Mouse (Mus musculus) kidney, postnatal 10 days (tissue): ENCODE results near the gene Arvcf.

Experiments
- DNase-seq: peaks from one replicate; pipeline ENCODE4 v3.0.0; 2021; ENCODE audit warnings: mixed read lengths

Arvcf gene

GRCm38 (mm10) chr16:18356961-18357360 is 9.0 kb downstream of the Arvcf start:
- no peak for DNase-seq

- DNase-seq: no peak
Observed at GRCm38 (mm10) chr16:18357977-18358376, 10.0 kb downstream of the Arvcf start.

- DNase-seq: peak; percentile 37
Observed at GRCm38 (mm10) chr16:18360151-18360805, 12.3 kb downstream of the Arvcf start.

GRCm38 (mm10) chr16:18362948-18363347 is 15.0 kb downstream of the Arvcf start:
- DNase-seq: peak; percentile 34

- no peak for DNase-seq
Observed at GRCm38 (mm10) chr16:18366849-18367248, 18.9 kb downstream of the Arvcf start.

GRCm38 (mm10) chr16:18370197-18370596 is 22.2 kb downstream of the Arvcf start:
- no peak for DNase-seq

- DNase-seq: no peak
Observed at GRCm38 (mm10) chr16:18373632-18374031, 25.6 kb downstream of the Arvcf start.

- peak; percentile 15 for DNase-seq
Observed at GRCm38 (mm10) chr16:18376297-18376954, 28.4 kb downstream of the Arvcf start.

GRCm38 (mm10) chr16:18377203-18377602 is 29.2 kb downstream of the Arvcf start:
- peak; percentile 55 for DNase-seq

GRCm38 (mm10) chr16:18378489-18378888 is 30.5 kb downstream of the Arvcf start:
- peak; percentile 8 for DNase-seq

- DNase-seq: peak; percentile 50
Observed at GRCm38 (mm10) chr16:18379338-18380001, 31.5 kb downstream of the Arvcf start.

- DNase-seq: peak; percentile 6
Observed at GRCm38 (mm10) chr16:18380495-18381063, 32.6 kb downstream of the Arvcf start.

- peak; percentile 67 for DNase-seq
Observed at GRCm38 (mm10) chr16:18381621-18382258, 33.8 kb downstream of the Arvcf start.

- peak; percentile 68 for DNase-seq
Observed at GRCm38 (mm10) chr16:18383045-18383726, 35.2 kb downstream of the Arvcf start.

GRCm38 (mm10) chr16:18383756-18384155 is 35.8 kb downstream of the Arvcf start:
- DNase-seq: peak; percentile 75

GRCm38 (mm10) chr16:18384211-18384610 is 36.2 kb downstream of the Arvcf start:
- peak; percentile 40 for DNase-seq

GRCm38 (mm10) chr16:18384659-18385058 is 36.7 kb downstream of the Arvcf start:
- DNase-seq: no peak

- no peak for DNase-seq
Observed at GRCm38 (mm10) chr16:18385411-18385810, 37.4 kb downstream of the Arvcf start.

- peak; percentile 51 for DNase-seq
Observed at GRCm38 (mm10) chr16:18386451-18386850, 38.5 kb downstream of the Arvcf start.

- peak; percentile 12 for DNase-seq
Observed at GRCm38 (mm10) chr16:18386972-18387371, 39.0 kb downstream of the Arvcf start.

GRCm38 (mm10) chr16:18387704-18388582 is 40.0 kb downstream of the Arvcf start:
- DNase-seq: peak; percentile 69
